Mouse (Mus musculus) cerebellum, postnatal 4 days (tissue): Measurements from ENCODE around the gene Adam22.

Experiments used
- DNase-seq, 2 experiments: peaks; one replicate each; pipeline ENCODE4 v3.0.0; 2022; ENCODE audit warnings: low spot score in 2 of 2, mixed read lengths in 1 of 2

Gene Adam22

GRCm38 (mm10) chr5:8164773-8165172 lies 203.2 kb downstream of the Adam22 start:
- no peak for DNase-seq

GRCm38 (mm10) chr5:8151645-8152044 lies 216.3 kb downstream of the Adam22 start:
- DNase-seq, result no peak

- no peak for DNase-seq
Observed at GRCm38 (mm10) chr5:8146146-8146545, 221.8 kb downstream of the Adam22 start.

DNA sequence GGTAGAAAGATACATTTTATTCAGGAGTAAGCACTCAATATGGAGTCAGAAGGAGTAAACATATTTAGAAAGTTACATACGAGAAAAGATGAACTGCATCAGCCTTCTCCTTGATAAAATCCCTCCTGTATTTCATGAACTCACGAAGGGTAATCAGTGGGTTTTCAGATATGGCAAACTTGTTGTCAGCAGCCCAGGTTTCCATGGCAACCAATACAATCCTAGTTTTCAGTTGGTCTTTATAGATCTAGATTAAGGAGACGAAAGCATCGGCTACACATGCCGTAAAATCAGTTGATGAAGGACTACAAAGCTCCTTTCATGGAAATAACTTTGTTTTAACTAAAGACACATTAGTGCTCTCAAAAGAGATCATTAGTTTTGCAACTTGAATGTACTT lies 222.5 kb downstream of the Adam22 start:
- no peak for DNase-seq

GRCm38 (mm10) chr5:8132546-8132945 lies 235.4 kb downstream of the Adam22 start:
- no peak for DNase-seq

- no peak for DNase-seq
Observed at GRCm38 (mm10) chr5:8131918-8132317, 236.0 kb downstream of the Adam22 start.

GRCm38 (mm10) chr5:8129750-8130149 lies 238.2 kb downstream of the Adam22 start:
- DNase-seq, result no peak

DNA sequence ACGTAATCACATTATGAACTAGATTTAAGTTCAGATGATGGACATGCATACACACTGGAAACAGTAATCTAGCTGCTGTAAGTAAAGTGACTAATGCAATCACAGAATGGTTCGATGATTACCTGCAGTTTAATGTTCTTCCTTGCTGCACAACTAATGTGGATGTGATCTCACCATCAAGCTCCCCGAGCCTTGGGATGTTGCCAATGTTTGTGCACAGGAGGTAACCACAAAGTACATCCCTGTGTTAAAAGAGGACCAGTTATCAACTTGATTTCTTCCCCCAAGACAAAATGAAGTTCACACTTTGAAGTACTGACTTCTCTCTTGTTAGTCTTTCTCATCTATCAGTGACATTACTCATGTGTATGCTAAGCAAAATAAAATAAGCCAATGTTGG lies 247.0 kb downstream of the Adam22 start:
- DNase-seq, result no peak

DNA sequence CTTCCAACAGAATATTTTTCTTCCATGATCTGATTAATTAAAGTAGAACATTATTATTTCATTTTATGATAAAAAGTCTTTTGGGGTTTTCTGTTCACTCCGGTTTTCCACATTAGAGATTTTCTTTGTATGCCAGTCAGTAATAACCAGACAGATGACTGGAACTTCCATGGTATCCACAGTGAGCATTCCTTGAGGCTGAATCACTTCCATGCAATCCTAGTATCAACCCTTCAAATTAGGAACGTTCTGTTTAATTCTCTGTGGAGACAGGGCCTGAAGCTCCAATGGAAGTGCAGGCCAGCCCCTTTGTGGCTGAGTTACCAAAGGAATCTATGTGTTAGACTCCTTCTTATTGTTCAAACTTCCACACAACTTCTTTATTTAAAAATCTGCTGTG lies 247.9 kb downstream of the Adam22 start:
- no peak for DNase-seq

- no peak for DNase-seq
Observed at GRCm38 (mm10) chr5:8116561-8117168, 251.3 kb downstream of the Adam22 start.

- DNase-seq, result no peak
Observed at GRCm38 (mm10) chr5:8112246-8112645, 255.7 kb downstream of the Adam22 start.

GRCm38 (mm10) chr5:8111691-8112090 lies 256.3 kb downstream of the Adam22 start:
- no peak for DNase-seq

DNA sequence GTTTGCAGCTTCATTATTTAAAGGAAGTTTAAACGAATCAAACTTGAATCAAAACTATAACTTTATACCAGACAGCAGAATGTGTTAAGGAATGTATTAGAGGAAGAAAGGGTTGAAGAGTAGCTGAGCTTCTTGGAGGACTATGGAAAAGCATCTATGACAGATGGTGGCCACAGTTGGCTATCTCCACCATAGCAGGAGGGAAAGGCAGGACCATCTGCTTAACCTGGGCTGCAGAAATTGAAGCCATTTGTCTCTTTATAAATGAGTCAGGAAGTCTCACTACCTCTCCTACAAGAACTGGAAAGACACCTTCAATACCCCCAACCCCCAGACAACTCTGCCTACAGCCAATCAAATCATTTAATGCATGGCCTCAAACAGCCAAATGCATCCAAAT lies 272.3 kb downstream of the Adam22 start:
- DNase-seq, result no peak

DNA sequence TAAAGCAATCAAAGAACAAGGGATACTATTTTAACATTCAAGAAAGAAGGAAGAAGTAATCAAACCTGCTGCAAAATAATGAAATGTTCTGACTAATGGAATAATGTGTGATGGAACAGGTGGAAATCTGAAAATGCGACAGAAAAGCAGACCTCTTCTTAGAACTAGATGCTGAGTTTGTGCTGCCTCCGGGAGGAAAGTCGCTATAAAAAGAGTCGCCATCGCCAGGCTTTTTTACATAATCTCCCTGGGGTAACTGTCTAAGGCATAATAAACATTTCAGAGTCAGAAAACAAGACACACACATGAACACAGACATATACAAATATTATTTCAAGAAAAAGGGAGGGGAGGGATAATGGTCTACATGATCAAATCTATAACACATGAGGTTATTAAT lies 273.0 kb downstream of the Adam22 start:
- no peak for DNase-seq

GRCm38 (mm10) chr5:8088147-8088546 lies 279.8 kb downstream of the Adam22 start:
- DNase-seq, result no peak

- no peak for DNase-seq
Observed at GRCm38 (mm10) chr5:8085661-8086060, 282.3 kb downstream of the Adam22 start.

DNA sequence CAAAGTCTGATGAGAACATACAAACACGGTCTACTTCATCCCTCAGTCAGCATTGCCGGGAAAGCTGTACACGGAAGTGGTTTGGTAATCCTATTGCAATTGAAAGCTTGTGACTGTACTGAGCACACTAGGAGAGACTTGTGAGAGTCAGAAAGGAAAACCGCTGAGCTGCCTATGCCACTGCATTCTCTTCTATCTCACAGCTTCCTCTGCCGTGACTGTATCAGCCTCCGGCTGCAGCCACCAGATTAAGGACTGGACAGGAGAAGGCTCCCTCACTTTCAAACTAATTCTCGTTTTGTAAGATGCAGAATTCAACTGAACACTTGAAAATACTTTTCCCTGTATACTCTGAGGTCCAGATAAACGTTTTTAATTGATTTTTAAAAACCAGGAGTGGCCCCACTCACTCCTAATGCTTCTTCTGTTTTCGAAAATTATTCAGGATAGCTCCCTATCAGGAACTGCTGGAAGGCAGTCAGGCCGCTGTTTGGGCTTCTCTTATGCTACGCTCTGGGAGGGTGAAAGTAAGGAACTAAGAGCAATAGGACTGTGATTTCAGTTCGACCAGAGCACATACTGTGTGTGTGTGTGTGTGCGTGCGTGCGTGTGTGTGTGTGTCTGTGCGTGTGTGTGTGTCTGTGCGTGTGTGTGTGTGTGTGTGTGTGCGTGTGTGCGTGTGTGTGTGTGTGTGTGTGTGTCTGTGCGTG lies 285.0 kb downstream of the Adam22 start:
- no peak for DNase-seq

DNA sequence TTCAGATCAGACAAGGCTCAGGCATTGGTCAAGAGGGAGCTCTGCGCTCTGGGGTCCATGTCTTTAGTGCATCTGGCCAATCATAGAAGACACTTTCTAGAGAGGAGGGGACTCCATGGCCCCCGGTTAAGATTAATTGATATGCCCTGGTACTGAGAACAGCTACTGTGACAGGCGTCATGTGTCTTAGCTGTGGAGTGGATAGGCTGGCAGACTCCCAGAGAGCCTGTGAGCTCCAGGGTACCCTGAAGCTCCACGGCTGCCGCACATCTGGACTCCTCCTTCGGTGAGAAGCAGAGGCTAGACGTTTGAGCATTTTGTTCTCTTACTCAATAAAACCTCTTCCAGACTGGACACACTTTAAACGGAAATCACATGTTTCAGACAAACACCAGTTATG lies 290.5 kb downstream of the Adam22 start:
- no peak for DNase-seq

DNA sequence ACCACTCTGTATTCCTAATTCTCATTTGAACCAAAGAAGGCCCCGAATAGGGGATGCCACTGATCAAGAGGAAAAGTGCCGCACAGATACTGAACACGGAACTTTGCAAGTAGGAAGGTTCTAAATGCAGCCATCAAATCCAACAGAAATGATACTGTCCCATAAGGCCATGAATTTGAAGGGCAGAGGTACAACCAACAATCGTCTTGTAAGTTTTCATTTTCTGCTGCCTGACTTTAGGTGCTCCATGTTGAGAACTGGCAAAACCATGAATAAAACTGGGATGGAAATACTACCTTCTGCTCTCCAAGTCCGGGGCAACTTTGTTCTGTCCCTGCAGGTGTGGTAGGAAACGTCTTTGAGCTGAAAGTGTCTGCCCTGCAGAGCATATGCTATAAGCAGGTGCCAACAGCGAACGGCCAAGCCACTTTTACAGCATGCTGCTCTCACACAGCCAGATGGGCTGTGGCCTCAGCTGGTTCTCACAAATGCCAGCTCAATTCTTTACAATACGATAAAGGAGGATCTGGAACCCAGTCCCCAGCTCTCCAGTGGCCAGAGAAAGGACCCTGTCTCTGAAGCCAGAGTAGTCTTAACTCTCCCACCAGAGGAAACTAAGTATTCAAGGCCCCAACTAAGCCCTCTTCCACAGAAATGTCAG lies 293.9 kb downstream of the Adam22 start:
- no peak for DNase-seq

GRCm38 (mm10) chr5:8073406-8073805 lies 294.6 kb downstream of the Adam22 start:
- no peak for DNase-seq

- no peak for DNase-seq
Observed at GRCm38 (mm10) chr5:8063207-8063606, 304.8 kb downstream of the Adam22 start.

DNA sequence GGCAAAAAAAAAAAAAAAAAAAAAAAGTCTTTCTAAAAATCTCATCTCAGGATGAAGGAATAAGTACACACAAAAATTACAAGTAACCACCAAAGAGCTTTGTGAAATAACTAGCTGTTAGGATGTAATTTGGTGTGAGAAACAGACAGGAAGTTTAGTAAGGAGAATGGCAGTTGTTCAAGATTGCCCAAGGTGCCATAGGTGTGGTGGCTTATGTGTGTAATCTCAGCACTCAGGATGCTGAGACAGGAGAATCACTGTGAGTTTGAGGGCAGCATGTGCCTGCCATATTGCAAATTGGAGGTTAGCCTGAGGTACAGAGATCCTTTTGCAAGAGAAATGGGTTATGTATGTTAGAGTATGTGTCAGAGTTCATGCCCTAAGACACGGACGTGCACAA lies 305.5 kb downstream of the Adam22 start:
- no peak for DNase-seq

GRCm38 (mm10) chr5:8058056-8058455 lies 309.9 kb downstream of the Adam22 start:
- DNase-seq, result no peak
